Mouse (Mus musculus) hindbrain, embryonic 13.5 days (tissue): ENCODE measurements at regions not wholly inside any gene's neighbourhood (a gene's known extent, or its start where the extent isn't known, plus 50 kb on each side); places are given as distances from the start of the nearest gene placed in this dataset.
A peak's percentile ranks its signal among the peaks of the same experiment; 100 is the strongest.

Experiments used
- ATAC-seq: fragments of 200-750 bp; cut with Nextera tagmentation; 2 replicates; pipeline ENCODE4 v1.8.0; 2017; ENCODE audit warnings: moderate TSS enrichment; ENCODE audit not compliant: low FRiP score
- H3K27ac ChIP-seq: fragments of 300-500 bp; sonication (generic); 2 replicates; pipeline ENCODE4 v1.5.1; 2015; ENCODE audit warnings: inconsistent platforms, mild to moderate bottlenecking, moderate library complexity
- H3K27me3 ChIP-seq: fragments of 300-500 bp; sonication (generic); 2 replicates; pipeline ENCODE4 v1.6.1; 2015; ENCODE audit warnings: mild to moderate bottlenecking, inconsistent platforms
- H3K36me3 ChIP-seq: fragments of 300-500 bp; sonication (generic); 2 replicates; pipeline ENCODE4 v1.6.1; 2015; ENCODE audit warnings: mild to moderate bottlenecking, inconsistent platforms
- H3K4me1 ChIP-seq: fragments of 300-500 bp; sonication (generic); replicated peaks from 2 replicates; pipeline ENCODE4 v1.6.1; 2015; ENCODE audit warnings: inconsistent platforms
- H3K4me2 ChIP-seq: fragments of 300-500 bp; sonication (generic); 2 replicates; pipeline ENCODE4 v1.6.1; 2015; ENCODE audit warnings: inconsistent platforms, mild to moderate bottlenecking, moderate library complexity
- H3K4me3 ChIP-seq: fragments of 300-500 bp; sonication (generic); 2 replicates; pipeline ENCODE4 v1.5.1; 2015; ENCODE audit warnings: mild to moderate bottlenecking, inconsistent platforms
- H3K9ac ChIP-seq: fragments of 300-500 bp; sonication (generic); 2 replicates; pipeline ENCODE4 v1.6.1; 2015; ENCODE audit warnings: mild to moderate bottlenecking, inconsistent platforms
- H3K9me3 ChIP-seq: fragments of 300-500 bp; sonication (generic); 2 replicates; pipeline ENCODE4 v1.6.1; 2016; ENCODE audit warnings: inconsistent platforms
- WGBS: fragments of 180-500 bp; shearing (Covaris S2); methylation state at CpG from one replicate; pipeline ENCODE4 v1.1.7; 2015; 5-methylcytosine and 5-hydroxymethylcytosine counted together

- WGBS: 89% methylated on average over 5 of the region's 5 CpGs
- H3K4me3 ChIP-seq: no peak overlapping the region
- ATAC-seq: no peak
Observed at GRCm38 (mm10) chr3:148644924-148645323, 345.4 kb downstream of the Adgrl2 start.

GRCm38 (mm10) chr3:148641581-148641980, 348.8 kb downstream of the Adgrl2 start:
- H3K4me2 ChIP-seq: no peak overlapping the region
- no peak overlapping the region for H3K4me3 ChIP-seq
- H3K9me3 ChIP-seq: no peaks in the 10 kb centered on the region
- no peaks in the 10 kb centered on the region for H3K27me3 ChIP-seq
- no peak for ATAC-seq
- 64% methylated on average over 3 of the region's 3 CpGs for WGBS
- 0 out of 2 replicates have a peak, but pooled peaks cover 3% of the 10 kb centered on the region for H3K4me1 ChIP-seq
- H3K9ac ChIP-seq: no peak overlapping the region
- H3K36me3 ChIP-seq: no peaks in the 10 kb centered on the region
- H3K27ac ChIP-seq: peak overlapping the region; percentile 56

More at GRCm38 (mm10) chr3:148644924-148645323, 345.4 kb downstream of the Adgrl2 start:
- Histone ChIP-seq H3K4me2 (no peak overlapping the region), H3K36me3 (no peaks in the 10 kb centered on the region), H3K4me1 (0 out of 2 replicates have a peak, but pooled peaks cover 3% of the 10 kb centered on the region), H3K27me3 (no peaks in the 10 kb centered on the region), H3K9me3 (no peaks in the 10 kb centered on the region), H3K9ac (no peak overlapping the region), H3K27ac (no peak overlapping the region)

- H3K27ac ChIP-seq: no peak overlapping the region
- no peak overlapping the region for H3K4me2 ChIP-seq
- H3K4me1 ChIP-seq: 0 out of 2 replicates have a peak, but pooled peaks cover 3% of the 10 kb centered on the region
- no peak overlapping the region for H3K4me3 ChIP-seq
- no peaks in the 10 kb centered on the region for H3K9me3 ChIP-seq
- WGBS: 76% methylated on average over 3 of the region's 3 CpGs
- ATAC-seq: no peak
- no peak overlapping the region for H3K9ac ChIP-seq
- H3K27me3 ChIP-seq: no peaks in the 10 kb centered on the region
- H3K36me3 ChIP-seq: no peaks in the 10 kb centered on the region
Observed at GRCm38 (mm10) chr3:148640680-148641101, 349.7 kb downstream of the Adgrl2 start.

- no peak for ATAC-seq
- H3K4me1 ChIP-seq: peaks cover 5% of the 10 kb centered on the region; the same call in 1 of the 2 replicates
- no peaks in the 10 kb centered on the region for H3K9me3 ChIP-seq
- H3K36me3 ChIP-seq: no peaks in the 10 kb centered on the region
- WGBS: 86% methylated on average over 4 of the region's 4 CpGs
- H3K4me2 ChIP-seq: no peak overlapping the region
- H3K9ac ChIP-seq: no peak overlapping the region
- no peak overlapping the region for H3K27ac ChIP-seq
- no peak overlapping the region for H3K4me3 ChIP-seq
- H3K27me3 ChIP-seq: no peaks in the 10 kb centered on the region
Observed at GRCm38 (mm10) chr3:148635101-148635500, 355.3 kb downstream of the Adgrl2 start.

GRCm38 (mm10) chr3:148634352-148634751, 356.0 kb downstream of the Adgrl2 start:
- no peak overlapping the region for H3K4me3 ChIP-seq
- no peak overlapping the region for H3K27ac ChIP-seq
- H3K9me3 ChIP-seq: no peaks in the 10 kb centered on the region
- WGBS: 69% methylated on average over 3 of the region's 3 CpGs
- H3K36me3 ChIP-seq: no peaks in the 10 kb centered on the region
- H3K4me1 ChIP-seq: peaks cover 5% of the 10 kb centered on the region; the same call in 1 of the 2 replicates
- H3K27me3 ChIP-seq: no peaks in the 10 kb centered on the region
- H3K4me2 ChIP-seq: no peak overlapping the region
- ATAC-seq: no peak
- H3K9ac ChIP-seq: no peak overlapping the region

- WGBS: 97% methylated on average over 6 of the region's 6 CpGs
- peaks cover 5% of the 10 kb centered on the region; the same call in 1 of the 2 replicates for H3K4me1 ChIP-seq
- no peak for ATAC-seq
- H3K4me3 ChIP-seq: no peak overlapping the region
- no peak overlapping the region for H3K27ac ChIP-seq
- no peak overlapping the region for H3K9ac ChIP-seq
- no peak overlapping the region for H3K4me2 ChIP-seq
- no peaks in the 10 kb centered on the region for H3K36me3 ChIP-seq
- H3K9me3 ChIP-seq: no peaks in the 10 kb centered on the region
- H3K27me3 ChIP-seq: no peaks in the 10 kb centered on the region
Observed at GRCm38 (mm10) chr3:148633291-148633690, 357.1 kb downstream of the Adgrl2 start.

- no peaks in the 10 kb centered on the region for H3K27me3 ChIP-seq
- no peak for ATAC-seq
- H3K4me1 ChIP-seq: peaks cover 5% of the 10 kb centered on the region; the same call in 1 of the 2 replicates
- H3K9me3 ChIP-seq: no peaks in the 10 kb centered on the region
- 91% methylated on average over 2 of the region's 2 CpGs for WGBS
- H3K4me3 ChIP-seq: no peak overlapping the region
- no peak overlapping the region for H3K4me2 ChIP-seq
- no peak overlapping the region for H3K27ac ChIP-seq
- H3K36me3 ChIP-seq: no peaks in the 10 kb centered on the region
- no peak overlapping the region for H3K9ac ChIP-seq
Observed at GRCm38 (mm10) chr3:148632449-148632848, 357.9 kb downstream of the Adgrl2 start.

- Histone ChIP-seq H3K4me2 (peak overlapping the region; percentile 29; the same call in 1 of the 2 replicates), H3K36me3 (no peaks in the 10 kb centered on the region), H3K4me1 (peaks cover 5% of the 10 kb centered on the region; the same call in 1 of the 2 replicates), H3K27me3 (no peaks in the 10 kb centered on the region), H3K9me3 (no peaks in the 10 kb centered on the region), H3K4me3 (no peak overlapping the region), H3K27ac (no peak overlapping the region), H3K9ac (no peak overlapping the region)
- WGBS: 42% methylated on average over 18 of the region's 18 CpGs
- ATAC-seq: no peak
Observed at GRCm38 (mm10) chr3:148631415-148632192, 358.8 kb downstream of the Adgrl2 start.

GRCm38 (mm10) chr3:148630865-148631264, 359.5 kb downstream of the Adgrl2 start:
- Histone ChIP-seq H3K9ac (no peak overlapping the region), H3K4me3 (no peak overlapping the region), H3K4me1 (peaks cover 5% of the 10 kb centered on the region; the same call in 1 of the 2 replicates), H3K4me2 (no peak overlapping the region), H3K27me3 (no peaks in the 10 kb centered on the region), H3K36me3 (no peaks in the 10 kb centered on the region), H3K9me3 (no peaks in the 10 kb centered on the region), H3K27ac (no peak overlapping the region)
- no peak for ATAC-seq
- 79% methylated on average over 7 of the region's 7 CpGs for WGBS

GRCm38 (mm10) chr3:148614971-148615671, 375.2 kb downstream of the Adgrl2 start:
- H3K9me3 ChIP-seq: 0 out of 2 replicates have a peak, but pooled peaks cover 4% of the 10 kb centered on the region
- H3K9ac ChIP-seq: no peak overlapping the region
- H3K4me2 ChIP-seq: no peak overlapping the region
- WGBS: 65% methylated on average over 9 of the region's 9 CpGs
- peak; percentile 52; the same call in 1 of the 2 replicates for ATAC-seq
- peaks cover 9% of the 10 kb centered on the region for H3K4me1 ChIP-seq
- no peaks in the 10 kb centered on the region for H3K27me3 ChIP-seq
- no peaks in the 10 kb centered on the region for H3K36me3 ChIP-seq
- H3K27ac ChIP-seq: no peak overlapping the region
- no peak overlapping the region for H3K4me3 ChIP-seq

GRCm38 (mm10) chr3:148613443-148613842, 376.9 kb downstream of the Adgrl2 start:
- 60% methylated on average over 3 of the region's 3 CpGs for WGBS
- Histone ChIP-seq H3K4me3 (no peak overlapping the region), H3K27me3 (no peaks in the 10 kb centered on the region), H3K9me3 (0 out of 2 replicates have a peak, but pooled peaks cover 4% of the 10 kb centered on the region), H3K27ac (no peak overlapping the region), H3K4me1 (peaks cover 9% of the 10 kb centered on the region), H3K4me2 (no peak overlapping the region), H3K9ac (no peak overlapping the region), H3K36me3 (no peaks in the 10 kb centered on the region)
- no peak for ATAC-seq

GRCm38 (mm10) chr3:148603276-148603675, 387.1 kb downstream of the Adgrl2 start:
- no peaks in the 10 kb centered on the region for H3K9me3 ChIP-seq
- H3K4me1 ChIP-seq: no peaks in the 10 kb centered on the region
- 91% methylated on average over 6 of the region's 6 CpGs for WGBS
- no peak overlapping the region for H3K27ac ChIP-seq
- H3K9ac ChIP-seq: no peak overlapping the region
- no peaks in the 10 kb centered on the region for H3K36me3 ChIP-seq
- H3K27me3 ChIP-seq: no peaks in the 10 kb centered on the region
- no peak overlapping the region for H3K4me2 ChIP-seq
- H3K4me3 ChIP-seq: no peak overlapping the region
- no peak for ATAC-seq
